Mouse (Mus musculus) midbrain, embryonic 10.5 days (tissue): ENCODE results near the gene Nlrp4a. TPM values are rescaled to one million over a fixed set of nuclear protein-coding genes. Genes with fewer than 3 reads are reported as not detected.
"Not testable (repeated sequence)": the region's sequence is repeated elsewhere in the genome, so short reads cannot be mapped to it uniquely, and the experiment has no call there.

Experiments used
- DNase-seq: peaks from one replicate; pipeline ENCODE4 v3.0.0-alpha.2; 2017; ENCODE audit warnings: low spot score
- H3K27ac ChIP-seq: fragments of 300-500 bp; sonication (generic); replicated peaks from 2 replicates; pipeline ENCODE4 v1.5.1; 2016; ENCODE audit warnings: mild to moderate bottlenecking
- H3K27me3 ChIP-seq: fragments of 300-500 bp; sonication (generic); 2 replicates; pipeline ENCODE4 v1.6.1; 2016; ENCODE audit warnings: low read depth, mild to moderate bottlenecking; ENCODE audit not compliant: poor library complexity, severe bottlenecking
- H3K36me3 ChIP-seq: fragments of 300-500 bp; sonication (generic); 2 replicates; pipeline ENCODE4 v1.6.1; 2016; ENCODE audit warnings: mild to moderate bottlenecking, moderate library complexity
- H3K4me1 ChIP-seq: fragments of 300-500 bp; sonication (generic); 2 replicates; pipeline ENCODE4 v1.6.1; 2016
- H3K4me3 ChIP-seq: fragments of 300-500 bp; sonication (generic); 2 replicates; pipeline ENCODE4 v1.5.1; 2016; ENCODE audit warnings: mild to moderate bottlenecking, moderate library complexity
- H3K9me3 ChIP-seq: fragments of 300-500 bp; sonication (generic); replicated peaks from 2 replicates; pipeline ENCODE4 v1.6.1; 2016; ENCODE audit warnings: mild to moderate bottlenecking
- whole genome bisulfite sequencing: fragments of 180-500 bp; shearing (Covaris S2); methylation state at CpG from one replicate; pipeline ENCODE4 v1.1.7; 2016; 5-methylcytosine and 5-hydroxymethylcytosine counted together
- polyA plus RNA-seq: library from polyadenylated mRNA; unstranded; fragments of >200 nt; fragmentation: Nextera tagmentation; extraction: Ambion mirVana; gene quantifications from 2 replicates; pipeline ENCODE4 v1.2.1, GENCODE M21; 2016

The Nlrp4a gene
- polyA plus RNA-seq: not detected in 2 replicates

DNA sequence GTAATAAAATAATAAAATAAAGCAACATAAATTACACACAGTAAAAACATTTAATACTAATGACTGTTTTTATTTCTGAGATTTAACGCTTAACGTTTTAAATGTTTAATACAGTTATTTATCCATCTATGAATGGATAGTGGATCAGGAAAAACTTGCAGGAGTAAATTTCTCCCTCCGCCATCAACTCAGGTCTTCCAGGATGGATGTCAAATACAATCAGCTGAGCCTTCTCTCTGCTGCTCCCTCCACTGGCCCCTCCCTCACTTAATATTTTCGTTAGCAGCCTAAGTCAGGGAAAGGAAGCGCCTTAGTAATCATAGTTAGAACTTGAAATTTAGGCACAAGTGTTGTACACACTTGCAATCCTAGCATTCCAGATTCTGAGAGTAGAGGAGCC, at the start of gene Nlrp4a:
TSS of gene Nlrp4a (plus strand) at position 301 of the 400 bp plus-strand sequence.
- Histone ChIP-seq H3K4me3 (no peak within 1 kb of the TSS), H3K9me3 (peaks cover 2% of the 10 kb centered on the region; the same call in 1 of the 2 replicates), H3K27ac (no peak within 1 kb of the TSS), H3K4me1 (no peaks in the 10 kb centered on the region), H3K27me3 (no peaks in the 10 kb centered on the region), H3K36me3 (no peaks in the 10 kb centered on the region)
- DNase-seq: no peak
- 89% methylated on average over 5 of the region's 5 CpGs for WGBS

DNA sequence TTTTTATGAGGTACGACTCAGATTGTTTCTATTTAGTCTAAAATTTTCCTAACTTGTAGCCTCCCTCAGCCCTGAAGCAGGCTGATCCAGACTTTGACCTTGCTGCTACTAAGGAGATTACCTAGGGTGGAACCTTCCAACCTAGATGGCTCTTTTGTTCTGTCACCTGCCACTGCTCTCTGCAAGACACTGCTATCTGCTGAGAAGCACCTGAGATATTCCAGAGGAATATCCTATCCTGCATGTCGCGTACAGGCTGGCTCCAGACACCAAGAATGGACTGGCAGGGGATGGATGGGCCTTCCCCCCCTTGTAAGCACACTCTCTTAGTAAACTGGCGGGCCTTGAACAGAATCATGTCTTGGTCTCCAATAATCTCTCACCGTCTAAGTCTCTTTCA, 48.2 kb upstream of the Nlrp4a start:
- H3K9me3 ChIP-seq, DNase-seq, H3K27ac ChIP-seq, H3K27me3 ChIP-seq, H3K4me3 ChIP-seq, H3K4me1 ChIP-seq, H3K36me3 ChIP-seq: not testable (repeated sequence)
- 91% methylated on average over 5 of the region's 5 CpGs for WGBS

DNA sequence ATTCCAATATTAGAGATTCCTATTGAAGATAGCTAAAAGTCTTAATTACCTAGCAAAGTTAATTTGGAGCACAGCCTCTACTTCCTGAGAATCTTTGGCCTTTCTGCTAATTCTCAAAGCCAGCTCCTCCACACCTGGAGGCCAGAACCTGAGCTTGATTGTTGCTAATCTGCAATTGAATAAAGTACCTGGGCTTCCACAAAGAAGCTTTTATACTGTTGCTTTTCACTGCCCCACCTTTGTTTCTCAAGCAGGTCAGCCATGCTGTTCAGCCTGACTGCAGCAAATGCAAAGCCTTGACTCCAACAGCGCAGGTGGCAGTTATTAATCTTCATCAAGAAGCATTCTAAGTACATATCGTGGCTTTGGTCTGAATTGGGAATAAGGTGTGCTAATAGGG, 43.8 kb upstream of the Nlrp4a start:
- not testable (repeated sequence) for H3K27me3 ChIP-seq, H3K4me3 ChIP-seq
- 80% methylated on average over 2 of the region's 2 CpGs for WGBS

DNA sequence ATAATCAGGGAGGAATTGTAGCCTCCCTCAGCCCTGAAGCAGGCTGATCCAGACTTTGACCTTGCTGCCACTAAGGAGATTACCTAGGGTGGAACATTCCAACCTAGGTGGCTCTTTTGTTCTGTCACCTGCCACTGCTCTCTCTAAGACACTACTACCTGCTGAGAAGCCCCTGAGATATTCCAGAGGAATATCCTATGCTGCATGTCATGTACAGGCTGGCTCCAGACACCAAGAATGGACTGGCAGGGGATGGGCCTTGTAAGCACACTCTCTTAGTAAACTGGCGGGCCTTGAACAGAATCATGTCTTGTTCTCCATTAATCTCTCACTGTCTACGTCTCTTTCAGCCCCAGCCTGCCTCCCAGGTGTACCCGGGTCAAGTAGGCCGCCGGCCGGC, 43.1 kb upstream of the Nlrp4a start:
- DNase-seq, H3K4me3 ChIP-seq, H3K4me1 ChIP-seq, H3K36me3 ChIP-seq, H3K27me3 ChIP-seq, H3K27ac ChIP-seq: not testable (repeated sequence)
- WGBS: 90% methylated on average over 6 of the region's 6 CpGs
- H3K9me3 ChIP-seq: peaks cover 25% of the 10 kb centered on the region

More for the DNA sequence above, 43.8 kb upstream of the Nlrp4a start:
- H3K9me3 ChIP-seq: peaks cover 26% of the 10 kb centered on the region
- not testable (repeated sequence) for H3K36me3 ChIP-seq, H3K27ac ChIP-seq, H3K4me1 ChIP-seq, DNase-seq

DNA sequence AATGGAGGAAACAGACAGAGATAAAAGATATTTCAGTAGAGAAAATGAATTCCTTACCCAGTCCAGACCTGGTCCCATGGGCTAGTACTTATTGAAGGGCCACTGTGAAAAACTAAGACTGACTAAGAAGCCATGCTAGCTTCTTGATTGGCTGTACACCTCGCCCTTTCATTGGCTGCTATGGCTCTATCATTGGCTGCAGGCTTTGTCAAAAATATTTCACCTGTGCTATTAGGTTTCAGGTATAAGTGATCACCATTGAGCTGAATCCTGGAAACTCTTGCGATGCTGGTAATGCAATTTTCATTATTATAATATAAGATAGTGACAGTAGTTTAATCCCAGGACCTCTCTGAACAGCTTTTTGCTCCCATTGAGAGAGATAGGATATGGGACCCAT, 31.3 kb upstream of the Nlrp4a start, which contains the start of gene Nlrp9c:
TSS of gene Nlrp9c (minus strand) at position 101 of the 400 bp plus-strand sequence.
- H3K4me1 ChIP-seq, H3K36me3 ChIP-seq, H3K4me3 ChIP-seq, H3K27me3 ChIP-seq, H3K27ac ChIP-seq, DNase-seq: not testable (repeated sequence)
- peaks cover 26% of the 10 kb centered on the region for H3K9me3 ChIP-seq
- 69% methylated on average over 2 of the region's 2 CpGs for WGBS

GRCm38 (mm10) chr7:26476690-26477089, 41.8 kb downstream of the Nlrp4a start:
- no peaks in the 10 kb centered on the region for H3K27me3 ChIP-seq
- no peaks in the 10 kb centered on the region for H3K4me1 ChIP-seq
- DNase-seq: no peak
- no peak overlapping the region for H3K27ac ChIP-seq
- H3K36me3 ChIP-seq: no peaks in the 10 kb centered on the region
- no peak overlapping the region for H3K4me3 ChIP-seq
- peaks cover 17% of the 10 kb centered on the region for H3K9me3 ChIP-seq

- WGBS: 83% methylated on average over 18 of the region's 18 CpGs
- H3K9me3 ChIP-seq: peaks cover 17% of the 10 kb centered on the region; the same call in 1 of the 2 replicates
- not testable (repeated sequence) for H3K36me3 ChIP-seq, H3K27me3 ChIP-seq, H3K4me1 ChIP-seq, DNase-seq, H3K4me3 ChIP-seq, H3K27ac ChIP-seq
These were observed 54.6 kb downstream of the Nlrp4a start for GRCm38 (mm10) chr7:26489514-26489913.

Other genes with a start within 250 kb of the Nlrp4a start
- gene Vmn1r184, start 174.8 kb upstream of the Nlrp4a start, polyA plus RNA-seq: not detected in 2 replicates
- not detected in 2 replicates for gene Cyp2a4, start 127.9 kb upstream of the Nlrp4a start, polyA plus RNA-seq
- not detected in 2 replicates for gene Nlrp9c, start 31.4 kb upstream of the Nlrp4a start, polyA plus RNA-seq
- gene Nlrp9a, start 99.9 kb downstream of the Nlrp4a start, polyA plus RNA-seq: not detected in 2 replicates
- not detected in 2 replicates for gene Vmn1r185, start 183.4 kb downstream of the Nlrp4a start, polyA plus RNA-seq